Mouse (Mus musculus) erythroblast, embryonic 14.5 days (primary cell): ENCODE results near the gene Aif1. TPM values are rescaled to one million over a fixed set of nuclear protein-coding genes. Genes with fewer than 3 reads are reported as not detected.

Experiments
- H3K27me3 ChIP-seq: 2 replicates; pipeline ENCODE4 v1.6.1; 2012; ENCODE audit warnings: inconsistent platforms; ENCODE audit not compliant: control insufficient read depth
- H3K36me3 ChIP-seq: 2 replicates; pipeline ENCODE4 v1.6.1; 2012; ENCODE audit warnings: mild to moderate bottlenecking, inconsistent platforms; ENCODE audit not compliant: control insufficient read depth
- H3K4me1 ChIP-seq: 2 replicates; pipeline ENCODE4 v1.6.1; 2012; ENCODE audit warnings: inconsistent platforms; ENCODE audit not compliant: control insufficient read depth
- H3K4me3 ChIP-seq: replicated peaks from 2 replicates; pipeline ENCODE3; 2012; ENCODE audit warnings: moderate library complexity, mild to moderate bottlenecking, inconsistent platforms
- H3K9me3 ChIP-seq: 2 replicates; pipeline ENCODE4 v1.6.1; 2012; ENCODE audit warnings: low read length, inconsistent platforms, mixed read lengths; ENCODE audit not compliant: control insufficient read depth
- GATA1 ChIP-seq: IDR thresholded peaks from 2 replicates; pipeline ENCODE4 v1.6.1; 2012; ENCODE audit warnings: low read length, inconsistent platforms, mixed read lengths
- TAL1 ChIP-seq: IDR thresholded peaks from 3 replicates; pipeline ENCODE4 v1.6.1; 2012; ENCODE audit warnings: low read length, inconsistent platforms, mixed read lengths
- polyA plus RNA-seq: library from polyadenylated mRNA; stranded (reverse); fragments of >175 nt; gene quantifications from 2 replicates; pipeline ENCODE4 v1.2.3, GENCODE M21; 2012

Gene Aif1
- polyA plus RNA-seq, result 0.27 TPM in 1 of 2 replicates, not detected in the other

- Histone ChIP-seq H3K9me3 (no peaks in the 10 kb centered on the region), H3K4me1 (no peaks in the 10 kb centered on the region; the same call in 1 of the 2 replicates), H3K27me3 (0 out of 2 replicates have a peak, but pooled peaks cover 2% of the 10 kb centered on the region), H3K36me3 (no peaks in the 10 kb centered on the region), H3K4me3 (no peak within 1 kb of the TSS)
- no peak for TF ChIP-seq GATA1
- TF ChIP-seq TAL1, result no peak
Observed at GRCm38 (mm10) chr17:35175968-35176367, at the start of gene Aif1. TSS of gene Aif1 (minus strand) at chr17:35176068.

GRCm38 (mm10) chr17:35225456-35225855 is 49.6 kb upstream of the Aif1 start:
- H3K36me3 ChIP-seq, result peaks cover 78% of the 10 kb centered on the region
- H3K9me3 ChIP-seq, result no peaks in the 10 kb centered on the region
- H3K4me3 ChIP-seq, result no peak overlapping the region
- H3K27me3 ChIP-seq, result no peaks in the 10 kb centered on the region
- peaks cover 2% of the 10 kb centered on the region for H3K4me1 ChIP-seq
- TF ChIP-seq TAL1 (no peak), GATA1 (no peak)

- no peaks in the 10 kb centered on the region for H3K27me3 ChIP-seq
- H3K36me3 ChIP-seq, result peaks cover 79% of the 10 kb centered on the region
- no peak for TF ChIP-seq TAL1
- no peak for TF ChIP-seq GATA1
- H3K4me3 ChIP-seq, result no peak overlapping the region
- peaks cover 3% of the 10 kb centered on the region for H3K4me1 ChIP-seq
- H3K9me3 ChIP-seq, result no peaks in the 10 kb centered on the region
Observed at GRCm38 (mm10) chr17:35224641-35225040, 48.8 kb upstream of the Aif1 start.

GRCm38 (mm10) chr17:35222299-35222698 is 46.4 kb upstream of the Aif1 start:
- Histone ChIP-seq H3K4me1 (peaks cover 10% of the 10 kb centered on the region), H3K27me3 (no peaks in the 10 kb centered on the region), H3K36me3 (peaks cover 57% of the 10 kb centered on the region), H3K9me3 (no peaks in the 10 kb centered on the region), H3K4me3 (no peak overlapping the region)
- no peak for TF ChIP-seq TAL1
- no peak for TF ChIP-seq GATA1

- TF ChIP-seq GATA1, result no peak
- no peak for TF ChIP-seq TAL1
- Histone ChIP-seq H3K4me1 (peaks cover 8% of the 10 kb centered on the region), H3K27me3 (no peaks in the 10 kb centered on the region), H3K9me3 (no peaks in the 10 kb centered on the region), H3K36me3 (peaks cover 42% of the 10 kb centered on the region), H3K4me3 (no peak within 1 kb of the TSS)
Observed at GRCm38 (mm10) chr17:35220156-35220952, 44.5 kb upstream of the Aif1 start, which contains the start of gene Gm16181. TSS of gene Gm16181 (plus strand) at chr17:35220834.

- no peaks in the 10 kb centered on the region for H3K9me3 ChIP-seq
- no peak overlapping the region for H3K4me3 ChIP-seq
- H3K27me3 ChIP-seq, result no peaks in the 10 kb centered on the region
- peaks cover 36% of the 10 kb centered on the region for H3K36me3 ChIP-seq
- peaks cover 8% of the 10 kb centered on the region for H3K4me1 ChIP-seq
- TF ChIP-seq TAL1 (no peak), GATA1 (no peak)
Observed at GRCm38 (mm10) chr17:35219601-35220041, 43.8 kb upstream of the Aif1 start.

GRCm38 (mm10) chr17:35218516-35219193 is 42.8 kb upstream of the Aif1 start:
- H3K9me3 ChIP-seq, result no peaks in the 10 kb centered on the region
- TF ChIP-seq GATA1 (no peak), TAL1 (no peak)
- peaks cover 8% of the 10 kb centered on the region for H3K4me1 ChIP-seq
- H3K4me3 ChIP-seq, result no peak overlapping the region
- peaks cover 34% of the 10 kb centered on the region for H3K36me3 ChIP-seq
- H3K27me3 ChIP-seq, result 0 out of 2 replicates have a peak, but pooled peaks cover 2% of the 10 kb centered on the region

GRCm38 (mm10) chr17:35213071-35213470 is 37.2 kb upstream of the Aif1 start:
- Histone ChIP-seq H3K27me3 (peaks cover 7% of the 10 kb centered on the region; the same call in 1 of the 2 replicates), H3K36me3 (no peaks in the 10 kb centered on the region), H3K4me3 (no peak overlapping the region), H3K4me1 (no peaks in the 10 kb centered on the region), H3K9me3 (no peaks in the 10 kb centered on the region)
- no peak for TF ChIP-seq TAL1
- no peak for TF ChIP-seq GATA1

GRCm38 (mm10) chr17:35210593-35210992 is 34.7 kb upstream of the Aif1 start:
- no peaks in the 10 kb centered on the region for H3K9me3 ChIP-seq
- H3K4me3 ChIP-seq, result no peak overlapping the region
- TF ChIP-seq GATA1, result no peak
- no peak for TF ChIP-seq TAL1
- no peaks in the 10 kb centered on the region for H3K4me1 ChIP-seq
- peaks cover 7% of the 10 kb centered on the region; the same call in 1 of the 2 replicates for H3K27me3 ChIP-seq
- no peaks in the 10 kb centered on the region for H3K36me3 ChIP-seq
